Mouse (Mus musculus): ENCODE results near the gene 1700003F12Rik. TPM values are rescaled to one million over a fixed set of nuclear protein-coding genes. Genes with fewer than 3 reads are reported as not detected.

The 1700003F12Rik gene
- polyA plus RNA-seq, 1 experiment from 2014 or later: 1.8 TPM

DNA sequence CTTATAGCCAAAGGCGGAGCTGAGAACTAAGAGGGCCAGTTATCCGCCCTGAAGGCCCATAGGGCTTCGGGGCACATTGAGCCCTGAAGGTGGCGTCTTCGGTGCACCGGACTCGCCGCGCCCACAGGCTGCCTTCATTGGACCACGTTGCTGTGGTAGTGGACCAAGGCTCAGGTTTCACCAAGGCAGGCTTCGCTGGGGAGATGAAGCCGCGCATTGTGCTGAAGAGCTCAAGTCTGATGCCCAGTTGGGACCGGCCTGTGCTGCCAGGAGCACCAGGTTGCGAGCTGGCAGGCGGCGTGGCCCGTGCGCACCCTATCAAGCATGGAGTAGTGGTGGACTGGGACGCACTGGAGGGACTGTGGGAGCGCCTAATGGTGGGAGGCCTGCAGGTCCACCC lies 5.0 kb downstream of the 1700003F12Rik start:
- peaks cover 31% of the 10 kb centered on the region for H3K27me3 ChIP-seq (ENCODE audit: control insufficient read depth, insufficient read depth, low read depth, low read length)
- H3K9me3 ChIP-seq (replicated peaks; ENCODE audit: control insufficient read depth, low read length): 0 out of 2 replicates have a peak, but pooled peaks cover 2% of the 10 kb centered on the region
- H3K9ac ChIP-seq (ENCODE audit: low read depth, low read length): no peak overlapping the region
- H3K36me3 ChIP-seq (ENCODE audit: control insufficient read depth, insufficient read depth): no peaks in the 10 kb centered on the region
- ATAC-seq (ENCODE audit: low read depth): 0 out of 2 replicates have a peak, but pooled peaks have one; percentile 3
- WGBS (ENCODE audit: insufficient replicate concordance): 35% methylated on average over 21 of the region's 21 CpGs
- peaks cover 22% of the 10 kb centered on the region for H3K4me1 ChIP-seq (ENCODE audit: control insufficient read depth, low read depth, low read length)
- H3K27ac ChIP-seq (ENCODE audit: low read length): no peak overlapping the region
- peak overlapping the region; percentile 43 for H3K4me2 ChIP-seq (ENCODE audit: low read depth, low read length)
- peak overlapping the region; percentile 9; the same call in 1 of the 2 replicates for H3K4me3 ChIP-seq (ENCODE audit: low read depth, low read length)

DNA sequence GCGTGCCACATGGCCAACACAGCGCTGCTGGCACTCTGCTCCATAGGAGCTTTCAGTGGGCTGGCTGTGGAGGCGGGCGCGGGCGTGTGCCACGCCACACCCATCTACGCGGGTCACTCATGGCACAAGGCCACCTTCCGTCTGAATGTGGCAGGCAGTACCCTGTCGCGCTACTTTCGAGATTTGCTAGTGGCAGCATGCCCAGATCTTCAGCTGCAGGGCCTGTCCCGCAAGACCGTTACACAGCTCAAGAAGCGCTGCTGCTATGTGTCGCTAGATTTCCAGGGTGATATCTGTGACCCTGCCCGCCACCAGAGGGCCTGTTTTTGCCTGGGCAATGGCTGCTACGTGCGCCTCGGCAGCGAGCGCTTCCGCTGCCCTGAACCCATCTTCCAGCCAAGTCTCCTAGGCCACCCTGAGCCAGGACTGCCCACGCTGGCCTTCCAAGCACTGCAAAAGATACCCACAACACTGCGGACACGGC lies 5.6 kb downstream of the 1700003F12Rik start:
- 19% methylated on average over 27 of the region's 27 CpGs for WGBS (ENCODE audit: insufficient replicate concordance)
- Histone ChIP-seq H3K27me3 (ENCODE audit: control insufficient read depth, insufficient read depth, low read depth, low read length) (peaks cover 31% of the 10 kb centered on the region), H3K4me2 (ENCODE audit: low read depth, low read length) (peak overlapping the region; percentile 43), H3K27ac (ENCODE audit: low read length) (no peak overlapping the region), H3K4me1 (ENCODE audit: control insufficient read depth, low read depth, low read length) (peaks cover 22% of the 10 kb centered on the region), H3K9me3 (replicated peaks; ENCODE audit: control insufficient read depth, low read length) (0 out of 2 replicates have a peak, but pooled peaks cover 2% of the 10 kb centered on the region), H3K36me3 (ENCODE audit: control insufficient read depth, insufficient read depth) (no peaks in the 10 kb centered on the region), H3K4me3 (ENCODE audit: low read depth, low read length) (peak overlapping the region; percentile 9; the same call in 1 of the 2 replicates), H3K9ac (ENCODE audit: low read depth, low read length) (no peak overlapping the region)
- ATAC-seq (ENCODE audit: low read depth): peak; percentile 38

DNA sequence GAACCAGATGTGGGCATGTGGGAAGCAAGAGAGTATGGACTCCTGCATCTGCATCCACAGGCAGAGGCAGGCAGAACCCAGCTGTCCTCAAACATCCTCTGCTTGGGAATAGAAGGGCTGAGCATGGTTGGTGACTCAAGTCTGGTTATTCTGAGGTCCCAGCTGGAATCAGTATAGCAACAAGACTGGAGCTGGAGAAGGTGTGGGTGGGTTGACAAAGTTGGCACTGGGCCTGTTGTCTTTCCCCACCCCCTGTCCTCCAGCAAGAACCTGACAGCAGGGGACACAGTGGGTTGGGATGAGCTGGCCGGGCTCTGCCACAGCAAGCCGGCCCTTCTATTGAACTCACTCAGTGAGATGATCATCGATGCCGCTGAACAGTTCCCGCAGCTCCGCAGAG lies 8.3 kb downstream of the 1700003F12Rik start:
- WGBS (ENCODE audit: insufficient replicate concordance): 87% methylated on average over 6 of the region's 6 CpGs

DNA sequence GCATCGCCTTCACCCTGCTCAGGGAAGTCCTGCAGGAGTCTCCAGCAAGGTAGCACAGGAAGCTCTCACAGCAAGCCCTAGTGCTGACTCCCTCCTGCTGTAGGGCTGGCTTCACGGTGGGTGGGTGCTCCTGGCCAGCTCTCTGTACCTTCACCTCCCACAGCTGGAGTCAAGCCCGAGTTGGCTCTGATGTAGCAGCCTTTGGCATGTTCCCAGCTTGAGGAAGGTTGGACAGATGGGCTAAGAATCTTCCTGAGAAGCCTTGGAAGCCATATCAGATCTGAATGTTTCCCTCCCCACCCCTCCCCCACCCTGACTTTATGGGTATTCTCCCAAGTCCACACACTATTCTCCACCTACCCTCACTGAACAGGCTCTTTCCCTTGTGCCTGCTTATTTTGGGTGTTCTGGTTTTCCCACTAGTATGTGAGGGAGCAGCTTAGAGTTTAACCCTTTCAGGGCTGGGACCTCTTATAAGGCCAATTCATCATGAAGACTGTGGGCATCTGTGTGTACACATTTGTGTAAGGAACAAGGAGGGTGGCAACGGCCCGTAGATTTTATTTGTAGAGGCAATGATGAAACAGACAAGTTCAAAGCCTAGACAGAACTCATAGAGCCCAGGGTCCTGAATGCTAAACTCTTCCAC lies 10.4 kb downstream of the 1700003F12Rik start:
- H3K36me3 ChIP-seq (ENCODE audit: control insufficient read depth, insufficient read depth): peaks cover 15% of the 10 kb centered on the region
- no peaks in the 10 kb centered on the region for H3K9me3 ChIP-seq (replicated peaks; ENCODE audit: control insufficient read depth, low read length)
- H3K9ac ChIP-seq (ENCODE audit: low read depth, low read length): no peak overlapping the region
- H3K27ac ChIP-seq (ENCODE audit: low read length): no peak overlapping the region
- ATAC-seq (ENCODE audit: low read depth): no peak
- 48% methylated on average over 5 of the region's 5 CpGs for WGBS (ENCODE audit: insufficient replicate concordance)
- no peaks in the 10 kb centered on the region for H3K27me3 ChIP-seq (ENCODE audit: control insufficient read depth, insufficient read depth, low read depth, low read length)
- H3K4me3 ChIP-seq (ENCODE audit: low read depth, low read length): no peak overlapping the region
- H3K4me2 ChIP-seq (ENCODE audit: low read depth, low read length): no peak overlapping the region
- H3K4me1 ChIP-seq (ENCODE audit: control insufficient read depth, low read depth, low read length): peaks cover 19% of the 10 kb centered on the region

More for the DNA sequence above, 8.3 kb downstream of the 1700003F12Rik start:
- Histone ChIP-seq H3K4me2 (ENCODE audit: low read depth, low read length) (no peak overlapping the region), H3K36me3 (ENCODE audit: control insufficient read depth, insufficient read depth) (no peaks in the 10 kb centered on the region), H3K27ac (ENCODE audit: low read length) (no peak overlapping the region), H3K9me3 (replicated peaks; ENCODE audit: control insufficient read depth, low read length) (no peaks in the 10 kb centered on the region), H3K4me1 (ENCODE audit: control insufficient read depth, low read depth, low read length) (peaks cover 25% of the 10 kb centered on the region), H3K4me3 (ENCODE audit: low read depth, low read length) (no peak overlapping the region), H3K9ac (ENCODE audit: low read depth, low read length) (no peak overlapping the region), H3K27me3 (ENCODE audit: control insufficient read depth, insufficient read depth, low read depth, low read length) (peaks cover 16% of the 10 kb centered on the region)
- ATAC-seq (ENCODE audit: low read depth): no peak

DNA sequence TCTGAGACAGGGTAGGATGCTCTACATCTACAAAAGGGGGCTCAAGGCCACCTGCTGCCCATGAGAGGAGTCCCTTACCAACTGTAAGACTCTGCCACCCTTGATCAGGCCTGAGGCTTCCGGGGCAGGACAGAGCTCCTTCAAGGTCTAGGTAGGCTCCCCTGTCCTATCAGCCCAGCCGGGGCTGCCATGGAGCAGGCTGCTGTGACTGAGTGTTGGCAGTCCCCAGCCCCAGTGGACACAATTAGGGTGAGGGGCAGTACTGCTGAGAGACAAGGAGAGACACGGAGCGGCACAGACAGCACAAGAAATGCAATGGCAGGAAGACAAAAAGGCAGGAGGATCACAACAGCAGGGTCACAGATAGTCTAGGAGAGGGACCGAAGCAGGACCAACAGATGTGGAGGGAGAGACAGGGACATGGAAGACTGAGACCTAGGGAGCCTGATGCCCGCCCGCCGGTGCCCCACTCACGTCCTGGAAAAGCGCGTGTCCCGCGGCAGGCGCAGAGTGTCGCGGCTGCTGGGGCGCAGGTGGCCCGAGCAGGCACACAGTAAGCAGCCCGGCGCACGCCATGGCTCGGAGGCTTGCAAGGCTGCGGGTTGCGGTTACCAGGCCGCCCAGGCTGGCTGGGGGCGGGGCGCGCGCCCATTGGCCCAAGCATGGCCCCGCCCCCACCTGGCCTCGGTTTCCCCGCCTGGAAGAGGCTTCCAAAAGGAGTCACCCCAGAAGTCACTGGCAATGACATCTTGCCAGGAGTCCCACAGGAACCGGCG lies 11.6 kb downstream of the 1700003F12Rik start, which contains the start of gene Necab3:
TSS of gene Necab3 (minus strand) at position 627 of the 776 bp plus-strand sequence.
- H3K4me2 ChIP-seq (ENCODE audit: low read depth, low read length): peak within 1 kb of the TSS; percentile 74
- H3K4me3 ChIP-seq (ENCODE audit: low read depth, low read length): peak within 1 kb of the TSS; percentile 43
- 4% methylated on average over 34 of the region's 34 CpGs for WGBS (ENCODE audit: insufficient replicate concordance)
- H3K27ac ChIP-seq (ENCODE audit: low read length): 0 out of 2 replicates have a peak within 1 kb of the TSS, but pooled peaks have one; percentile 17
- H3K9me3 ChIP-seq (replicated peaks; ENCODE audit: control insufficient read depth, low read length): no peaks in the 10 kb centered on the region
- no peaks in the 10 kb centered on the region for H3K27me3 ChIP-seq (ENCODE audit: control insufficient read depth, insufficient read depth, low read depth, low read length)
- H3K9ac ChIP-seq (ENCODE audit: low read depth, low read length): peak within 1 kb of the TSS; percentile 47; the same call in 1 of the 2 replicates
- H3K4me1 ChIP-seq (ENCODE audit: control insufficient read depth, low read depth, low read length): peaks cover 12% of the 10 kb centered on the region
- ATAC-seq (ENCODE audit: low read depth): peak; percentile 70
- peaks cover 25% of the 10 kb centered on the region for H3K36me3 ChIP-seq (ENCODE audit: control insufficient read depth, insufficient read depth)

DNA sequence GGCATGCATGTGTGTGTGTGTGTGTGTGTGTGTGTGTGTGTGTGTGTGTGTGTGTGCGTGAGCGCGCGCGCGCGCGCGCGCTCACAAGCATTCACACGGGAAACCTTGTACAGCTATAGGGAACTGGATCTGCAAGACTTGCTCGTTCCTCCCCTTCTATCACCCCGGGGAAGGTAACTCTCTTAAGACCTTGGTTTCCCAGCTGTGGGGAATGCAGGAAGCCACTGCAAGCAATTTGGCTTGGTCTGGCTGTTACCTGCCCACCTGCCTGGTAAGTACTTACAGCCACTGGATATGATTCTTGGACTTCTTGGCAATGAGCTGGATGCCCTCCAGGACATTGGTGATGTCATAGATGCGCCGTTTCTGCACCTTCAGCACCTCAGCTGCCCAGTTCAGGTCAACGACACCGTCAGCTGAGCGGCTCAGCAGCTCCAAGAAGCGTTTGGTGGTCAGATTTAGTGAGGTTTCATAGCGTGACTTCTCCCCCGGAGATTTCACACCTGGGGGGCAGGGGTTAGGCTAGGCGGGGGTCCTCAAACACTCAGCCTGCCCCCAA lies 16.8 kb downstream of the 1700003F12Rik start:
- WGBS (ENCODE audit: insufficient replicate concordance): 91% methylated on average over 22 of the region's 22 CpGs
- Histone ChIP-seq H3K27me3 (ENCODE audit: control insufficient read depth, insufficient read depth, low read depth, low read length) (no peaks in the 10 kb centered on the region), H3K4me2 (ENCODE audit: low read depth, low read length) (no peak overlapping the region), H3K4me1 (ENCODE audit: control insufficient read depth, low read depth, low read length) (peaks cover 41% of the 10 kb centered on the region), H3K9ac (ENCODE audit: low read depth, low read length) (no peak overlapping the region), H3K36me3 (ENCODE audit: control insufficient read depth, insufficient read depth) (peaks cover 36% of the 10 kb centered on the region), H3K9me3 (replicated peaks; ENCODE audit: control insufficient read depth, low read length) (no peaks in the 10 kb centered on the region), H3K27ac (ENCODE audit: low read length) (no peak overlapping the region), H3K4me3 (ENCODE audit: low read depth, low read length) (no peak overlapping the region)
- no peak for ATAC-seq (ENCODE audit: low read depth)

DNA sequence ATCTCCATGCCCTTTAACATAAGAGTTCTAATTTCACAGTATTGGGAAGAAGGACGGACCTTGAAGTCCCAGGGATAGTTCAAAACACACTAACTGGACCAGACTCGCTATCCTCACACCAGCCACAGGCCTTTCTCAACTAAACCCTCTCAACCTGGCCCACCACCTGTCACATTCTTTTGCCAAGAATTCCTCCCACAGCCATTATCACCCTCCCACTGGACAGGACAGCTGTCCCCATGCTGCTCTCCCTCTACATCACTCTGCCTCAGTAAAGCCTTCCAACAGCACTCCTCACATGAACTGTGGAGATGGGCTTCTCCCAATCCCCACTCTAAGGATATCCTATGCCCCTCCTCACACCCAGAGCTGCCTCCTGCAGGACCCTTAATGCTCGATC lies 18.7 kb downstream of the 1700003F12Rik start:
- no peak for ATAC-seq (ENCODE audit: low read depth)
- peaks cover 43% of the 10 kb centered on the region for H3K4me1 ChIP-seq (ENCODE audit: control insufficient read depth, low read depth, low read length)
- no peaks in the 10 kb centered on the region for H3K27me3 ChIP-seq (ENCODE audit: control insufficient read depth, insufficient read depth, low read depth, low read length)
- no peaks in the 10 kb centered on the region for H3K9me3 ChIP-seq (replicated peaks; ENCODE audit: control insufficient read depth, low read length)
- no peak overlapping the region for H3K9ac ChIP-seq (ENCODE audit: low read depth, low read length)
- no peak overlapping the region for H3K4me3 ChIP-seq (ENCODE audit: low read depth, low read length)
- H3K36me3 ChIP-seq (ENCODE audit: control insufficient read depth, insufficient read depth): peaks cover 34% of the 10 kb centered on the region
- H3K4me2 ChIP-seq (ENCODE audit: low read depth, low read length): no peak overlapping the region
- WGBS (ENCODE audit: insufficient replicate concordance): 78% methylated on average over 3 of the region's 3 CpGs
- no peak overlapping the region for H3K27ac ChIP-seq (ENCODE audit: low read length)

DNA sequence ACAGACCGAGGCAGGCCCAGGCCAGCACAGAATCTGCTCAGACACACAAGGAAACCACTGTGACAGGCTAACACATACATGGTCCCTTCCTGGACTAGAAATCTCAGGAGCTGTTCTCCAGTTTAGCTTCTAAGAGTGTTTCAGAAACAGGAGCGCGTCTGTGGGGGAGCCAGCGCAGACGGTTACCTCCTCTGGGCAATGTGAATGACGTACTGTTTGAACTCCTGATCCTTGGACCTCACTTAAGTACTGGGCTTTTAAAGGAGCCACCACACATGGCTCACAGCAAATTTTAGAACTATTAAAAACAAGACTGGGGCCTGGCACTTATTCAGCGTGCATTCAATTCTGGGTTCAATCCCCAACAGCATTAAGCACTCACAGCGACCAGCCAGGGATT lies 19.8 kb downstream of the 1700003F12Rik start:
- Histone ChIP-seq H3K27me3 (ENCODE audit: control insufficient read depth, insufficient read depth, low read depth, low read length) (no peaks in the 10 kb centered on the region), H3K9ac (ENCODE audit: low read depth, low read length) (no peak overlapping the region), H3K36me3 (ENCODE audit: control insufficient read depth, insufficient read depth) (peaks cover 25% of the 10 kb centered on the region), H3K4me2 (ENCODE audit: low read depth, low read length) (no peak overlapping the region), H3K9me3 (replicated peaks; ENCODE audit: control insufficient read depth, low read length) (no peaks in the 10 kb centered on the region), H3K4me3 (ENCODE audit: low read depth, low read length) (no peak overlapping the region), H3K4me1 (ENCODE audit: control insufficient read depth, low read depth, low read length) (peaks cover 52% of the 10 kb centered on the region), H3K27ac (ENCODE audit: low read length) (no peak overlapping the region)
- WGBS (ENCODE audit: insufficient replicate concordance): 76% methylated on average over 8 of the region's 8 CpGs
- ATAC-seq (ENCODE audit: low read depth): no peak
